Mouse (Mus musculus) erythroblast, embryonic 14.5 days (primary cell): Measurements from ENCODE around the gene Bmp8a.

ENCODE experiments used
- GATA1 ChIP-seq: IDR thresholded peaks from 2 replicates; pipeline ENCODE4 v1.6.1; 2012; ENCODE audit warnings: low read length, inconsistent platforms, mixed read lengths
- TAL1 ChIP-seq: IDR thresholded peaks from 3 replicates; pipeline ENCODE4 v1.6.1; 2012; ENCODE audit warnings: low read length, inconsistent platforms, mixed read lengths

DNA sequence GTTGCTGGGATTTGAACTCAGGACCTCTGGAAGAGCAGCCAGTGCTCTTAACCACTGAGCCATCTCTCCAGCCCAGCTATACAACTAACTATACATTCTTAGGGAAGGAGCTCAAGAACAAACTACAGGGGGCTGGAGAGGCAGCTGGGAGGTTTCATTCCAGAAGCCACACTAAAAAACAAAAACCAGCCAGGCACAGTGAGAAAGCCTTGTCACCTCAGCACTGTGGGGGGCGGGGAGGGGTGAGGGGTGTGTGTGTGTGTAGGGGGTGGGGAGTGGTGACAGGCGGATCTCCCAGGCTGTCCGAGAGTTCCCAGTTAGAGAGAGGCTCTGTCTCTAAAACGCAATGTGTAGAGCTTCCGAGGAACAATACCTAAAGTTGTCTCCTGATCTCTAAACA lies 11.7 kb downstream of the Bmp8a start:
- TF ChIP-seq GATA1 (no peak), TAL1 (no peak)
